Mouse (Mus musculus) liver, embryonic 11.5 days (tissue): ENCODE results near the gene Snx12. TPM values are rescaled to one million over a fixed set of nuclear protein-coding genes. Genes with fewer than 3 reads are reported as not detected.

Experiments
- ATAC-seq: fragments of 200-750 bp; cut with Nextera tagmentation; replicated peaks from 2 replicates; pipeline ENCODE4 v1.8.0; 2017; ENCODE audit warnings: moderate number of reproducible peaks, mild to moderate bottlenecking, moderate TSS enrichment, moderate library complexity; ENCODE audit not compliant: low FRiP score
- DNase-seq: peaks from one replicate; pipeline ENCODE4 v3.0.0-alpha.2; 2017; ENCODE audit warnings: low spot score
- H3K27ac ChIP-seq: fragments of 300-500 bp; sonication (generic); 2 replicates; pipeline ENCODE4 v1.5.1; 2014; ENCODE audit warnings: mild to moderate bottlenecking, low read depth, low read length, control low read depth
- H3K27me3 ChIP-seq: fragments of 300-500 bp; sonication (generic); replicated peaks from 2 replicates; pipeline ENCODE4 v1.6.1; 2014; ENCODE audit warnings: low read length, mixed read lengths; ENCODE audit not compliant: control insufficient read depth, insufficient read depth
- H3K36me3 ChIP-seq: fragments of 300-500 bp; sonication (generic); 2 replicates; pipeline ENCODE4 v1.6.1; 2014; ENCODE audit warnings: mild to moderate bottlenecking, low read length, moderate library complexity, mixed read lengths; ENCODE audit not compliant: control insufficient read depth, insufficient read depth
- H3K4me1 ChIP-seq: fragments of 300-500 bp; sonication (generic); replicated peaks from 2 replicates; pipeline ENCODE4 v1.6.1; 2014; ENCODE audit warnings: low read length, mixed read lengths; ENCODE audit not compliant: control insufficient read depth, insufficient read depth
- H3K4me2 ChIP-seq: fragments of 300-500 bp; sonication (generic); 2 replicates; pipeline ENCODE4 v1.6.1; 2014; ENCODE audit warnings: mild to moderate bottlenecking, control low read depth, moderate library complexity
- H3K4me3 ChIP-seq: fragments of 300-500 bp; sonication (generic); 2 replicates; pipeline ENCODE4 v1.5.1; 2014; ENCODE audit warnings: low read depth, low read length, control low read depth
- H3K9ac ChIP-seq: fragments of 300-500 bp; sonication (generic); 2 replicates; pipeline ENCODE4 v1.6.1; 2014; ENCODE audit warnings: low read depth, low read length, control low read depth
- H3K9me3 ChIP-seq: fragments of 300-500 bp; sonication (generic); 2 replicates; pipeline ENCODE4 v1.6.1; 2016; ENCODE audit warnings: low read length, inconsistent platforms, mixed read lengths; ENCODE audit not compliant: control insufficient read depth
- WGBS: fragments of 180-500 bp; shearing (Covaris S2); extraction: QIAGEN DNeasy Blood & Tissue Kit; methylation state at CpG from one replicate; pipeline ENCODE4 v1.1.7; 2014; 5-methylcytosine and 5-hydroxymethylcytosine counted together
- polyA plus RNA-seq: library from polyadenylated mRNA; unstranded; fragments of >200 nt; fragmentation: Nextera tagmentation; extraction: Ambion mirVana; gene quantifications from 2 replicates; pipeline ENCODE4 v1.2.1, GENCODE M21; 2014

Gene Snx12
- polyA plus RNA-seq, 1 experiment from 2014 or later = 33.1 TPM

- H3K9ac ChIP-seq = peak overlapping the region; percentile 71
- no peaks in the 10 kb centered on the region for H3K36me3 ChIP-seq
- no peaks in the 10 kb centered on the region; the same call in 1 of the 2 replicates for H3K4me1 ChIP-seq
- H3K4me3 ChIP-seq = peak overlapping the region; percentile 52
- no peaks in the 10 kb centered on the region for H3K9me3 ChIP-seq
- peak overlapping the region; percentile 66 for H3K4me2 ChIP-seq
- no peaks in the 10 kb centered on the region; the same call in 1 of the 2 replicates for H3K27me3 ChIP-seq
- WGBS = 10% methylated on average over 26 of the region's 26 CpGs
- 0 out of 2 replicates have a peak overlapping the region, but pooled peaks have one; percentile 16 for H3K27ac ChIP-seq
- peak; percentile 42 for ATAC-seq
- DNase-seq = no peak
These were observed 32.4 kb upstream of the Snx12 start for GRCm38 (mm10) chrX:101254740-101255139.

GRCm38 (mm10) chrX:101253952-101254729 lies 31.8 kb upstream of the Snx12 start, which contains the start of gene Foxo4:
Gene Foxo4, plus strand, starts transcription at chrX:101254528.
- Histone ChIP-seq H3K9ac (peak within 1 kb of the TSS; percentile 71), H3K4me2 (peak within 1 kb of the TSS; percentile 66), H3K4me3 (peak within 1 kb of the TSS; percentile 52), H3K27me3 (no peaks in the 10 kb centered on the region; the same call in 1 of the 2 replicates), H3K27ac (0 out of 2 replicates have a peak within 1 kb of the TSS, but pooled peaks have one; percentile 16), H3K9me3 (no peaks in the 10 kb centered on the region), H3K4me1 (no peaks in the 10 kb centered on the region; the same call in 1 of the 2 replicates), H3K36me3 (no peaks in the 10 kb centered on the region)
- WGBS = 13% methylated on average over 46 of the region's 47 CpGs
- ATAC-seq (peak; percentile 92), DNase-seq (peak; percentile 78)

- H3K27me3 ChIP-seq = peaks cover 6% of the 10 kb centered on the region; the same call in 1 of the 2 replicates
- 19% methylated on average over 1 of the region's 1 CpGs for WGBS
- no peak overlapping the region for H3K4me3 ChIP-seq
- H3K4me2 ChIP-seq = no peak overlapping the region
- H3K4me1 ChIP-seq = no peaks in the 10 kb centered on the region
- no peak for ATAC-seq
- DNase-seq = no peak
- no peaks in the 10 kb centered on the region for H3K36me3 ChIP-seq
- no peaks in the 10 kb centered on the region for H3K9me3 ChIP-seq
- no peak overlapping the region for H3K9ac ChIP-seq
- no peak overlapping the region for H3K27ac ChIP-seq
These were observed 22.6 kb upstream of the Snx12 start for GRCm38 (mm10) chrX:101245011-101245410.

GRCm38 (mm10) chrX:101222796-101223162 lies 416 bp upstream of the Snx12 start:
- ATAC-seq (0 out of 2 replicates have a peak, but pooled peaks have one; percentile 1), DNase-seq (no peak)
- H3K4me3 ChIP-seq = peak overlapping the region; percentile 65
- no peaks in the 10 kb centered on the region for H3K4me1 ChIP-seq
- no peak overlapping the region for H3K27ac ChIP-seq
- peak overlapping the region; percentile 71 for H3K4me2 ChIP-seq
- 34% methylated on average over 7 of the region's 7 CpGs for WGBS
- H3K9ac ChIP-seq = no peak overlapping the region
- H3K9me3 ChIP-seq = no peaks in the 10 kb centered on the region
- H3K27me3 ChIP-seq = peaks cover 6% of the 10 kb centered on the region
- no peaks in the 10 kb centered on the region for H3K36me3 ChIP-seq

GRCm38 (mm10) chrX:101189285-101189684 lies 33.1 kb downstream of the Snx12 start:
- no peaks in the 10 kb centered on the region for H3K9me3 ChIP-seq
- DNase-seq (no peak), ATAC-seq (no peak)
- H3K4me3 ChIP-seq = no peak overlapping the region
- no peak overlapping the region for H3K27ac ChIP-seq
- no peaks in the 10 kb centered on the region for H3K36me3 ChIP-seq
- H3K4me2 ChIP-seq = no peak overlapping the region
- 64% methylated on average over 3 of the region's 3 CpGs for WGBS
- peaks cover 10% of the 10 kb centered on the region for H3K27me3 ChIP-seq
- no peaks in the 10 kb centered on the region for H3K4me1 ChIP-seq
- H3K9ac ChIP-seq = no peak overlapping the region

- Histone ChIP-seq H3K4me1 (no peaks in the 10 kb centered on the region), H3K4me3 (no peak overlapping the region), H3K27ac (no peak overlapping the region), H3K36me3 (no peaks in the 10 kb centered on the region), H3K27me3 (peaks cover 10% of the 10 kb centered on the region), H3K4me2 (no peak overlapping the region), H3K9ac (no peak overlapping the region), H3K9me3 (no peaks in the 10 kb centered on the region)
- DNase-seq (no peak), ATAC-seq (no peak)
- 72% methylated on average over 1 of the region's 1 CpGs for WGBS
These were observed 34.7 kb downstream of the Snx12 start for GRCm38 (mm10) chrX:101187647-101188046.

- peaks cover 2% of the 10 kb centered on the region; the same call in 1 of the 2 replicates for H3K27me3 ChIP-seq
- no peak overlapping the region for H3K27ac ChIP-seq
- no peaks in the 10 kb centered on the region for H3K4me1 ChIP-seq
- no peak overlapping the region for H3K9ac ChIP-seq
- no peak overlapping the region for H3K4me2 ChIP-seq
- no peaks in the 10 kb centered on the region for H3K36me3 ChIP-seq
- H3K9me3 ChIP-seq = no peaks in the 10 kb centered on the region
- ATAC-seq = no peak
- H3K4me3 ChIP-seq = no peak overlapping the region
- WGBS = 78% methylated on average over 1 of the region's 1 CpGs
- no peak for DNase-seq
These were observed 49.0 kb downstream of the Snx12 start for GRCm38 (mm10) chrX:101173388-101173787.

- DNase-seq (no peak), ATAC-seq (no peak)
- 59% methylated on average over 2 of the region's 2 CpGs for WGBS
- no peaks in the 10 kb centered on the region; the same call in 1 of the 2 replicates for H3K27me3 ChIP-seq
- no peak overlapping the region for H3K9ac ChIP-seq
- H3K4me1 ChIP-seq = no peaks in the 10 kb centered on the region
- no peaks in the 10 kb centered on the region for H3K9me3 ChIP-seq
- no peak overlapping the region for H3K4me2 ChIP-seq
- no peak overlapping the region for H3K4me3 ChIP-seq
- H3K36me3 ChIP-seq = no peaks in the 10 kb centered on the region
- H3K27ac ChIP-seq = no peak overlapping the region
These were observed 53.9 kb downstream of the Snx12 start for GRCm38 (mm10) chrX:101168425-101168824.

- Histone ChIP-seq H3K9ac (no peak overlapping the region), H3K4me1 (no peaks in the 10 kb centered on the region), H3K4me3 (no peak overlapping the region), H3K9me3 (no peaks in the 10 kb centered on the region), H3K27me3 (peaks cover 3% of the 10 kb centered on the region; the same call in 1 of the 2 replicates), H3K4me2 (no peak overlapping the region), H3K27ac (no peak overlapping the region), H3K36me3 (no peaks in the 10 kb centered on the region)
- WGBS = 65% methylated on average over 2 of the region's 2 CpGs
- no peak for ATAC-seq
- no peak for DNase-seq
These were observed 58.6 kb downstream of the Snx12 start for GRCm38 (mm10) chrX:101163739-101164138.
